Mouse (Mus musculus): ENCODE data around the gene Sept1. TPM values are rescaled to one million over a fixed set of nuclear protein-coding genes. Genes with fewer than 3 reads are reported as not detected.
A peak's percentile ranks its signal among the peaks of the same experiment; 100 is the strongest.

Gene Sept1
- 27.0 and 29.9 TPM in 2 replicates for polyA plus RNA-seq (2016; fragmentation: Nextera tagmentation; extraction: Ambion mirVana)

GRCm38 (mm10) chr7:127232622-127233367, at the start of gene Sept1, which contains the start of gene Zfp553:
TSS of gene Sept1 (minus strand) at chr7:127233130.
TSS of gene Zfp553 (plus strand) at chr7:127233061.
- Histone ChIP-seq H3K4me1 (peaks cover 29% of the 10 kb centered on the region), H3K9me3 (replicated peaks) (peaks cover 6% of the 10 kb centered on the region; the same call in 1 of the 2 replicates), H3K27ac (peak within 1 kb of the TSS; percentile 100), H3K36me3 (peaks cover 68% of the 10 kb centered on the region), H3K27me3 (ENCODE audit: low read depth, poor library complexity, severe bottlenecking) (no peaks in the 10 kb centered on the region), H3K4me3 (peak within 1 kb of the TSS; percentile 97)
- DNase-seq (ENCODE audit: low spot score) = peak; percentile 95
- WGBS = under 1% methylated on average over 62 of the region's 64 CpGs

DNA sequence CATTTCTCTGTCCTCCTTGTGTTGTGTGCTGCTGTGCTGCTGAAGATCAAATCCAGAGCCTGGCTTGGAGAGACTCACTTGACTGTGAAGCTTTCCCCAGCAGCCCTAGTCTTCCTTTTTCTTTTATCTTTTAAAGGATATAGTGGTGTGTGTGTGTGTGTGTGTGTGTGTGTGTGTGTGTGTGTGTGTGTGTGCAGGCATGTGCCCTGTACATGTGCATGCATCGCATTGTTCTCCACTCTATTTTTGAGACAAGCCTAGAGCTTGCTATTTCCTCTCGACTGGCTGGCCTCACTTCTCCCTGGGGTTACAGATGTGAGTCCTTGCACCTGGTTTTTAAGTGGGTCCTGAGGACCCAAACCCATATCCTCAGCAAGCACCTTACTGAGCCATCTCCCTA, 49.3 kb upstream of the Sept1 start:
- no peak overlapping the region for H3K4me3 ChIP-seq
- H3K36me3 ChIP-seq = no peaks in the 10 kb centered on the region
- no peak for DNase-seq (ENCODE audit: low spot score)
- 0 out of 2 replicates have a peak, but pooled peaks cover 2% of the 10 kb centered on the region for H3K9me3 ChIP-seq (replicated peaks)
- H3K4me1 ChIP-seq = no peaks in the 10 kb centered on the region
- no peaks in the 10 kb centered on the region for H3K27me3 ChIP-seq (ENCODE audit: low read depth, poor library complexity, severe bottlenecking)
- 91% methylated on average over 2 of the region's 2 CpGs for WGBS
- no peak overlapping the region for H3K27ac ChIP-seq

DNA sequence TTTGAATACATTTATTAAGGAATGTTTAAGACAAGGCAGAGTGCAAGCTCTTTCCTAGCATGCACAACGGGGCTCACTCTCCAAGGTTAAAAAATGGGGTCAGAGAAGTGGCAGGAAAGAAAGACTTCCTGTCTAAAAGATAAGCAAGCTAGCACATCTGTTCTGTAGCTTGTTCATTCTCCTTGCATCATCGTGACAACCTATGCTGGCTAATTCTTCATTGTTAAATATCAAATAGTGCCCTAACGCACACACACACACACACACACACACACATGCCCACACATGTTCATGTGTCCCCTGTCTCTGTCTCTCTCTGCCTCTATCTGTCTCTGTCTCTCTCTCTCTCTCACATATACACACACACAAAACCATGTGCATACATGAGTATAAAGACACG, 48.2 kb upstream of the Sept1 start:
- H3K4me1 ChIP-seq = no peaks in the 10 kb centered on the region
- H3K27ac ChIP-seq = no peak overlapping the region
- H3K36me3 ChIP-seq = no peaks in the 10 kb centered on the region
- no peaks in the 10 kb centered on the region for H3K9me3 ChIP-seq (replicated peaks)
- no peaks in the 10 kb centered on the region for H3K27me3 ChIP-seq (ENCODE audit: low read depth, poor library complexity, severe bottlenecking)
- DNase-seq (ENCODE audit: low spot score) = no peak
- no peak overlapping the region for H3K4me3 ChIP-seq
- WGBS = 73% methylated on average over 4 of the region's 4 CpGs

DNA sequence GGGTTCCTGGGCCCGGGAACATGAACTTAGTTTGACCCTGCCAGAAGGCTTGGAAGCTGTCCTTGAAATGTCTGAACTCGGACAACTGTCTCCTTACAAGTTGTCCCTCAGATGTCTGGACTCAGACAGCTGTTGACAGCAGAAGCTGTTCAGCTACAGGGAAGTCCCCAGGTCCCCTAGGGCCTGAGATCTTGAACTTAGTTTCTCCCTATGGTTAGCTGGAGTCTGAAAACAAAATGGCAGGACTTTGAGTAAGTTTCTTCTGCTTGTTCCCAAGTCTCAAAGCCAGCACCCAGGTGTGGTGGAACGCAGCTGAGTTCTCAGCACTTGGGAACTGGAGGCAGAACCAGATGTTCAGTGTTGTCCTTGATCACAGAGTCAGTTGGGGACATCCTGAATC, 47.2 kb upstream of the Sept1 start:
- Histone ChIP-seq H3K27ac (no peak overlapping the region), H3K36me3 (no peaks in the 10 kb centered on the region), H3K9me3 (replicated peaks) (no peaks in the 10 kb centered on the region), H3K4me1 (no peaks in the 10 kb centered on the region), H3K27me3 (ENCODE audit: low read depth, poor library complexity, severe bottlenecking) (no peaks in the 10 kb centered on the region), H3K4me3 (no peak overlapping the region)
- WGBS = 74% methylated on average over 3 of the region's 3 CpGs
- no peak for DNase-seq (ENCODE audit: low spot score)

DNA sequence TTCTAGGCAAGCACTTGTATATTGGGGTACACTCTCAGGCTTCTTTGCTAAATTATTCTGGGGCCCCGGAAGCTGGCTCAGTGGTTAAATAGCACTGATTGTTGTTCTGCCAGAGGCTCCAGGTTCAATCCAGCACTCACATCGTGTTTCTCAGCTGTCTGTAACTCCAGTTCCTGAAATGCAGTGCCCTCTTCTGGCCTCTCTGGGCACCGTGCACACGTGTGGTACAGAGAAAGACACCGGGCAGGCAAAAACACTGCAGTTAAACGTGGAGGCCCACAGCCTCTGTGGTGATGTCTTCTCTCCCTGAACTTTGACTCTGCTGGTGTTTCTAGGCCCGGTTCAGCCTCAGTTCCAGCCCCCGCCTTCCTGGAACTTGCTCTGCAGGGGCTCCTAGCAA, 45.4 kb upstream of the Sept1 start:
- no peak overlapping the region for H3K4me3 ChIP-seq
- no peaks in the 10 kb centered on the region for H3K27me3 ChIP-seq (ENCODE audit: low read depth, poor library complexity, severe bottlenecking)
- peak; percentile 44 for DNase-seq (ENCODE audit: low spot score)
- peaks cover 8% of the 10 kb centered on the region for H3K4me1 ChIP-seq
- H3K36me3 ChIP-seq = no peaks in the 10 kb centered on the region
- 25% methylated on average over 8 of the region's 8 CpGs for WGBS
- H3K9me3 ChIP-seq (replicated peaks) = no peaks in the 10 kb centered on the region
- peak overlapping the region; percentile 30; the same call in 1 of the 2 replicates for H3K27ac ChIP-seq

GRCm38 (mm10) chr7:127276519-127276961, 43.6 kb upstream of the Sept1 start:
- DNase-seq (ENCODE audit: low spot score) = no peak
- peaks cover 15% of the 10 kb centered on the region for H3K4me1 ChIP-seq
- WGBS = 66% methylated on average over 5 of the region's 5 CpGs

DNA sequence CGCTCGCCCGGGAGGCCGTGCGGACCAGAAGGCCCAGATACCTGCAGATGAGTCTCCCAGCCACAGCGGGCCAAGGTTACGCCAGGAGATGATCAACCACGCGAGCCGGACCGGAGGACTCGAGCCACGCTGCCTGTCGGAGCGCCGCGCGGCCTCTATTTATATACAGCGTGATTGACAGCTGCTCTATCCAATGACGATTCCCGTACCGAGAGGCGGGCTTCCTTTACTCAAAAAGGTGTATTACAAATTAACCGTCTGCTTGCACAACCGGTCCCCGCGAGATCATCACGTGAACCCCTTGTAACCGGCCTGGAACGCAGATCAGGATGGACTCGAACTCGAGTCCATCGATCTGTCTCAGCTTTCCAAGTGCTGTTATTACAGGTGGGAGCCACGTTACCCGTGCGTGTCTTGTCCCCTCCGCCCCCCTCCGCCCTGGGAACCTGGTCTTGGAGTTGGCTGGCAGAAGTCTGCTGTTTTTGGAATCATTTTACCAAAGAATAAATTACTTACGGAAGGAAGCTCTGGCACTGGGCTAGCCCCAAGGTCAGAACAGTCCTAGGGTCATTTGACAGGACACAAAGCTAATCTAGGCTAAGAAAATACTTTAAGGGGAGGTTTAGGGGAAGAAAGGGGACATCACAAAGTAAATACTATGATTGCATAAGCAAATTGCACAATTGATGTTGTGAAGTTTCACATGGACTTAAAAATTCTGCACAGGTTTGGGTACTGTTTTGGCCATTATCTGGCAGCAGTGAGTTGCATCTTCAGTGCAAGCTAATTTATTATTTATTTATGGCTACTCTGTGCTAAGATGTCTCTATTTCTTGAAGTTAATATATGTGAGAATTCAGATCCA, 41.2 kb upstream of the Sept1 start, which contains the start of gene Sephs2:
TSS of gene Sephs2 (minus strand) at position 131 of the 865 bp plus-strand sequence.
- peaks cover 15% of the 10 kb centered on the region for H3K4me1 ChIP-seq
- peak within 1 kb of the TSS; percentile 96 for H3K27ac ChIP-seq
- H3K36me3 ChIP-seq = peaks cover 40% of the 10 kb centered on the region
- peak; percentile 91 for DNase-seq (ENCODE audit: low spot score)
- WGBS = 3% methylated on average over 39 of the region's 39 CpGs
- 0 out of 2 replicates have a peak, but pooled peaks cover under 1% of the 10 kb centered on the region for H3K9me3 ChIP-seq (replicated peaks)
- no peaks in the 10 kb centered on the region for H3K27me3 ChIP-seq (ENCODE audit: low read depth, poor library complexity, severe bottlenecking)
- peak within 1 kb of the TSS; percentile 93 for H3K4me3 ChIP-seq

More at GRCm38 (mm10) chr7:127276519-127276961, 43.6 kb upstream of the Sept1 start:
- H3K36me3 ChIP-seq = peaks cover 17% of the 10 kb centered on the region
- H3K4me3 ChIP-seq = no peak overlapping the region
- no peaks in the 10 kb centered on the region for H3K9me3 ChIP-seq (replicated peaks)
- H3K27me3 ChIP-seq (ENCODE audit: low read depth, poor library complexity, severe bottlenecking) = no peaks in the 10 kb centered on the region
- H3K27ac ChIP-seq = no peak overlapping the region

GRCm38 (mm10) chr7:127273118-127273923, 40.4 kb upstream of the Sept1 start:
- 18% methylated on average over 50 of the region's 50 CpGs for WGBS
- Histone ChIP-seq H3K27me3 (ENCODE audit: low read depth, poor library complexity, severe bottlenecking) (no peaks in the 10 kb centered on the region), H3K9me3 (replicated peaks) (0 out of 2 replicates have a peak, but pooled peaks cover 3% of the 10 kb centered on the region), H3K36me3 (peaks cover 45% of the 10 kb centered on the region), H3K27ac (peak overlapping the region; percentile 96), H3K4me3 (peak overlapping the region; percentile 93), H3K4me1 (peaks cover 15% of the 10 kb centered on the region)
- no peak for DNase-seq (ENCODE audit: low spot score)

DNA sequence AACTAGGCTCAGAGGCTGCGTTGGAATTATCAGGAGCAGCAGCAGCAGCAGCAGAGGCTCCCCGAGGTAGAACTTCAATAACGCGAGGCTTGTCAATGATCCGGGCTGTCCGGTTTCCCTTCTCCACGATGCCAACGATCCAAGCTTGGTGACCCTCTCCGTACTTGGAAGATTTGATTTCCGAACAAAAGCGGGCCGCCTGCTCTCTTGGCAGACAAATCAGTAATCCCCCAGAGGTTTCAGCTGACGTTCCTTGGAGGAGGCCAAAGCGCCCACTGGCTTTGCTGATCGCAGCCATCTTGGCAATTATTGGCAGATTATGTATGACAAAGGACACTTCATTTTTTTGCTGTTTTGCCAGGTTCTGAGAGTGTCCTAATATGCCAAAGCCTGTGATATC, 39.6 kb upstream of the Sept1 start:
- 98% methylated on average over 15 of the region's 15 CpGs for WGBS
- DNase-seq (ENCODE audit: low spot score) = no peak
- Histone ChIP-seq H3K27ac (no peak overlapping the region), H3K27me3 (ENCODE audit: low read depth, poor library complexity, severe bottlenecking) (no peaks in the 10 kb centered on the region), H3K9me3 (replicated peaks) (0 out of 2 replicates have a peak, but pooled peaks cover 3% of the 10 kb centered on the region), H3K36me3 (peaks cover 47% of the 10 kb centered on the region), H3K4me3 (peak overlapping the region; percentile 93), H3K4me1 (peaks cover 15% of the 10 kb centered on the region)

GRCm38 (mm10) chr7:127271093-127271492, 38.2 kb upstream of the Sept1 start:
- Histone ChIP-seq H3K4me3 (no peak overlapping the region), H3K27ac (no peak overlapping the region), H3K27me3 (ENCODE audit: low read depth, poor library complexity, severe bottlenecking) (no peaks in the 10 kb centered on the region), H3K4me1 (peaks cover 15% of the 10 kb centered on the region), H3K9me3 (replicated peaks) (0 out of 2 replicates have a peak, but pooled peaks cover 3% of the 10 kb centered on the region), H3K36me3 (peaks cover 47% of the 10 kb centered on the region)
- no peak for DNase-seq (ENCODE audit: low spot score)
- WGBS = 92% methylated on average over 4 of the region's 4 CpGs

DNA sequence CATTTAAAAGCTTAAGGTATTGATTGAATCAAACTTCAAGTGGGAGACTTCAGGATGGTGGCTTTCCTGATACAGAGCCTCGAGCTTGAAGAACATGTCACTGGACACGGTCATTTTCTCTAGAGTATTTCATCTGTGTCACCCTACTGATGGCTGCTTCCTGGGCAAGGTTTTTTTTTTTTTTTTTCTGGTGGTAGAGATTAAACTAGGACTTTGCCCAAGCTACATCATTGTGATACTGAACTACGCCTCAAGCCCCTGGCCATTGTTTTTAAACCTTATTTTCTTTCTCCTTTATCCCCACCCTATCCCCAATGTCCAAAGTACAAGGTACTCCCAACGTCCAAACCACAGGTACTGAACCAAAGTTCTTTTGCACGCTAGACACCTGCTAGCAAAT, 37.7 kb upstream of the Sept1 start:
- no peak overlapping the region for H3K27ac ChIP-seq
- no peak for DNase-seq (ENCODE audit: low spot score)
- 0 out of 2 replicates have a peak, but pooled peaks cover 3% of the 10 kb centered on the region for H3K9me3 ChIP-seq (replicated peaks)
- H3K4me3 ChIP-seq = no peak overlapping the region
- H3K36me3 ChIP-seq = peaks cover 47% of the 10 kb centered on the region
- 94% methylated on average over 5 of the region's 5 CpGs for WGBS
- no peaks in the 10 kb centered on the region for H3K27me3 ChIP-seq (ENCODE audit: low read depth, poor library complexity, severe bottlenecking)
- H3K4me1 ChIP-seq = peaks cover 15% of the 10 kb centered on the region

DNA sequence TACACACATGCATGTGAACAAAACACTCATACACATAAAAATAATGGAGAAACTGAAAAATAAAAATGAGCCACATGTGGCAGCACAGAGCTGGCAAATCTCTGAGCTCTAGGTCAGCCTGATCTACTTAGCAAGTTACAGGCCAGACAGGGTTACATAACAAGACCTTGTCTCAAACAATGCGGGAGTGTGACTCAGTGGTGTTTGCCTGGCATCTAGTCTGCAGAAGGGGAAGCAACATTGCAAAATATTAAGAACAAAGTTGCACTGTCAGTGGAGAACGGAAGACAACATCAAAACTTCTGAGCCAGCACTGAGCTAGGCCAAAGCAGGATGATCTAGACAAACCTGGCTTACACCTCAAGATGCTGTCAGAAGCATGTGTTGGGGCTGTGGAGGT, 37.3 kb upstream of the Sept1 start:
- 89% methylated on average over 2 of the region's 2 CpGs for WGBS

More for the DNA sequence above, 37.3 kb upstream of the Sept1 start:
- peaks cover 47% of the 10 kb centered on the region for H3K36me3 ChIP-seq
- no peaks in the 10 kb centered on the region for H3K27me3 ChIP-seq (ENCODE audit: low read depth, poor library complexity, severe bottlenecking)
- peaks cover 15% of the 10 kb centered on the region for H3K4me1 ChIP-seq
- no peak overlapping the region for H3K27ac ChIP-seq
- H3K9me3 ChIP-seq (replicated peaks) = 0 out of 2 replicates have a peak, but pooled peaks cover 3% of the 10 kb centered on the region
- H3K4me3 ChIP-seq = no peak overlapping the region
- no peak for DNase-seq (ENCODE audit: low spot score)

Data from limb, embryonic 10.5 days (tissue).